Mouse (Mus musculus): ENCODE measurements around the gene P4ha2. TPM values are rescaled to one million over a fixed set of nuclear protein-coding genes. Genes with fewer than 3 reads are reported as not detected.

P4ha2 gene
- total and polyA plus RNA-seq, 3 experiments, result 0.22 TPM; not detected in 2

DNA sequence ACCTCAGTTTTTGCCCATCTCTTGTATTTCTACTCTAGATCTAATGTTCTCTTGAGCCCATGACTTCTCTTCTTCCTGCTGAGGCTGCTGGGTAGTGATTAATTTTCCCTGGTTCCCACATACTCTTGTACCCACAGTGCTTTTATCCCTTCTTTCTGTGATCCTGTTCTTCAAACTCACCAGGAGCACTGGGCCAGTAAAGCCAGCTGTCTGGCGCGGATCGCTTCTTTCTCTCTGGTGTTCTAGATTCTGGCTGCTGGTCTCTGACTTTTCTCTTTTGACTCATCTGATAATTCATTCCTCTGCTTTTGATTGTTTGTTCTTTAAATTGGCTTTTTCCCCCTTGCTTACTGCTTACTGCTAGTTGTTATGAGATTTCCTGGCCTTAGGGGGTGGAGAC lies 14.9 kb downstream of the P4ha2 start:
- DNase-seq (ENCODE audit: low spot score) (no peak), ATAC-seq (ENCODE audit: extremely low read depth, insufficient number of reproducible peaks, low FRiP score, poor library complexity, severe bottlenecking) (no peak)
- TF ChIP-seq CTCF (IDR thresholded peaks at IDR 0.05; ENCODE audit: low read depth, low read length), result no peak
- no peak for TF ChIP-seq GATA1 (IDR thresholded peaks at IDR 0.05; ENCODE audit: borderline replicate concordance, low read length)
- no peak for TF ChIP-seq GATA2 (IDR thresholded peaks at IDR 0.05; ENCODE audit: borderline replicate concordance, low read depth, low read length)
- no peak for TF ChIP-seq TAL1 (conservative IDR thresholded peaks at IDR 0.05; ENCODE audit: low read depth, low read length)
- TF ChIP-seq POLR2AphosphoS5 (IDR thresholded peaks at IDR 0.05; ENCODE audit: insufficient replicate concordance, low read depth, low read length), result no peak
- H3K36me3 ChIP-seq (replicated peaks), result no peaks in the 10 kb centered on the region
- no peak overlapping the region for H3K4me3 ChIP-seq (ENCODE audit: low read depth, low read length)
- peaks cover 9% of the 10 kb centered on the region; the same call in 1 of the 2 replicates for H3K27me3 ChIP-seq (ENCODE audit: insufficient read depth, low read length)
- H3K4me1 ChIP-seq (ENCODE audit: insufficient read depth, low read depth, low read length), result no peaks in the 10 kb centered on the region
- no peaks in the 10 kb centered on the region for H3K9me3 ChIP-seq (replicated peaks)

DNA sequence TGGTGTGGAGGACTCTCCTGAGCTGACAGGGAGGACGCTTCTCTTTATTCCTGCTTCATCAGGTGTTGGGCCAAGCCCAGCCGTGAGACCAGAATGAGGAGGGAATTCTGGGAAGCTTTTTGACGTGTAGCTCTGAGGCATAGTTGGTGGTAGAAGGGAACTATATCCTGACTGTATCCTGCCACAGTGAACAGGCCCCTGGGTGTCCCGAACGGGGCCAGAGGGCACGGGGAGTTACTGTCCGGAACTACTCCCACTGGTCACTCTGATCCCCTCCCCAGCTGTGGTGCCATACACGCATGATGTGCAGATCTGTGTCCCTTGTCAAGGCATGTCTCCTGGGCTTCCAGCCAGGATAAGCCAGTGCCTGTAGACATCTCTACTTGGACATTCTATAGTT lies 15.4 kb downstream of the P4ha2 start:
- H3K4me1 ChIP-seq (ENCODE audit: insufficient read depth, low read depth, low read length), result no peaks in the 10 kb centered on the region
- DNase-seq (ENCODE audit: low spot score), result no peak
- ATAC-seq (ENCODE audit: extremely low read depth, insufficient number of reproducible peaks, low FRiP score, poor library complexity, severe bottlenecking), result no peak
- no peak overlapping the region for H3K4me3 ChIP-seq (ENCODE audit: low read depth, low read length)
- H3K36me3 ChIP-seq (replicated peaks), result no peaks in the 10 kb centered on the region
- no peaks in the 10 kb centered on the region for H3K9me3 ChIP-seq (replicated peaks)
- TF ChIP-seq POLR2AphosphoS5 (IDR thresholded peaks at IDR 0.05; ENCODE audit: insufficient replicate concordance, low read depth, low read length) (no peak), TAL1 (conservative IDR thresholded peaks at IDR 0.05; ENCODE audit: low read depth, low read length) (no peak), GATA1 (IDR thresholded peaks at IDR 0.05; ENCODE audit: borderline replicate concordance, low read length) (no peak), GATA2 (IDR thresholded peaks at IDR 0.05; ENCODE audit: borderline replicate concordance, low read depth, low read length) (no peak), CTCF (IDR thresholded peaks at IDR 0.05; ENCODE audit: low read depth, low read length) (no peak)
- peaks cover 9% of the 10 kb centered on the region; the same call in 1 of the 2 replicates for H3K27me3 ChIP-seq (ENCODE audit: insufficient read depth, low read length)

GRCm38 (mm10) chr11:54115911-54116310 lies 16.0 kb downstream of the P4ha2 start:
- H3K36me3 ChIP-seq (replicated peaks), result no peaks in the 10 kb centered on the region
- peaks cover 9% of the 10 kb centered on the region; the same call in 1 of the 2 replicates for H3K27me3 ChIP-seq (ENCODE audit: insufficient read depth, low read length)
- no peaks in the 10 kb centered on the region for H3K4me1 ChIP-seq (ENCODE audit: insufficient read depth, low read depth, low read length)
- ATAC-seq (ENCODE audit: extremely low read depth, insufficient number of reproducible peaks, low FRiP score, poor library complexity, severe bottlenecking) (no peak), DNase-seq (ENCODE audit: low spot score) (no peak)
- TF ChIP-seq CTCF (IDR thresholded peaks at IDR 0.05; ENCODE audit: low read depth, low read length) (no peak), GATA2 (IDR thresholded peaks at IDR 0.05; ENCODE audit: borderline replicate concordance, low read depth, low read length) (no peak), GATA1 (IDR thresholded peaks at IDR 0.05; ENCODE audit: borderline replicate concordance, low read length) (no peak), TAL1 (conservative IDR thresholded peaks at IDR 0.05; ENCODE audit: low read depth, low read length) (no peak), POLR2AphosphoS5 (IDR thresholded peaks at IDR 0.05; ENCODE audit: insufficient replicate concordance, low read depth, low read length) (no peak)
- no peak overlapping the region for H3K4me3 ChIP-seq (ENCODE audit: low read depth, low read length)
- no peaks in the 10 kb centered on the region for H3K9me3 ChIP-seq (replicated peaks)

DNA sequence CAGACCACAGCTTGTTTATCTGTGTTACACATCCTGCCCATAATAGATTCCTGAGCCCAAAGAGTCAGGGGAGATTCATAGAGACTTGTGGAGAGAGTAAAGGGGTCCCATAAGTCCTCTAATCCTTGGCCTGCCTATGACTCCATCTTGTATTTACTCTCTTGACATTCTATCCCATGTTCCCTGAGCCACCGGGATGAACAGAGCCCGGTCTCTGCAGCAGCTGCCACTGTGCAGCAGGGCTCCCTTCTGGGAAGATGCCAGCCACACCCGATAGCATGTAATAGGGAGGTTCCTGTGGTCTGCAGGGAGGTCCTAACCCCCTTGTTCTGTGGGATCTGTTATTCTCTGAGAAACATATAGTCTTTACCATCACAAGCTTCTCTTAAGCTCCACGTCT lies 16.5 kb downstream of the P4ha2 start:
- no peak for ATAC-seq (ENCODE audit: extremely low read depth, insufficient number of reproducible peaks, low FRiP score, poor library complexity, severe bottlenecking)
- Histone ChIP-seq H3K36me3 (replicated peaks) (no peaks in the 10 kb centered on the region), H3K27me3 (ENCODE audit: insufficient read depth, low read length) (peaks cover 9% of the 10 kb centered on the region; the same call in 1 of the 2 replicates), H3K9me3 (replicated peaks) (no peaks in the 10 kb centered on the region), H3K4me3 (ENCODE audit: low read depth, low read length) (no peak overlapping the region), H3K4me1 (ENCODE audit: insufficient read depth, low read depth, low read length) (no peaks in the 10 kb centered on the region)
- TF ChIP-seq GATA2 (IDR thresholded peaks at IDR 0.05; ENCODE audit: borderline replicate concordance, low read depth, low read length), result no peak
- TF ChIP-seq TAL1 (conservative IDR thresholded peaks at IDR 0.05; ENCODE audit: low read depth, low read length), result no peak
- TF ChIP-seq GATA1 (IDR thresholded peaks at IDR 0.05; ENCODE audit: borderline replicate concordance, low read length), result no peak
- TF ChIP-seq CTCF (IDR thresholded peaks at IDR 0.05; ENCODE audit: low read depth, low read length), result no peak
- no peak for TF ChIP-seq POLR2AphosphoS5 (IDR thresholded peaks at IDR 0.05; ENCODE audit: insufficient replicate concordance, low read depth, low read length)
- no peak for DNase-seq (ENCODE audit: low spot score)

GRCm38 (mm10) chr11:54117096-54117495 lies 17.2 kb downstream of the P4ha2 start:
- Histone ChIP-seq H3K36me3 (replicated peaks) (no peaks in the 10 kb centered on the region), H3K4me3 (ENCODE audit: low read depth, low read length) (no peak overlapping the region), H3K27me3 (ENCODE audit: insufficient read depth, low read length) (peaks cover 9% of the 10 kb centered on the region; the same call in 1 of the 2 replicates), H3K4me1 (ENCODE audit: insufficient read depth, low read depth, low read length) (no peaks in the 10 kb centered on the region), H3K9me3 (replicated peaks) (no peaks in the 10 kb centered on the region)
- DNase-seq (ENCODE audit: low spot score) (no peak), ATAC-seq (ENCODE audit: extremely low read depth, insufficient number of reproducible peaks, low FRiP score, poor library complexity, severe bottlenecking) (no peak)
- no peak for TF ChIP-seq CTCF (IDR thresholded peaks at IDR 0.05; ENCODE audit: low read depth, low read length)
- no peak for TF ChIP-seq GATA2 (IDR thresholded peaks at IDR 0.05; ENCODE audit: borderline replicate concordance, low read depth, low read length)
- no peak for TF ChIP-seq POLR2AphosphoS5 (IDR thresholded peaks at IDR 0.05; ENCODE audit: insufficient replicate concordance, low read depth, low read length)
- TF ChIP-seq GATA1 (IDR thresholded peaks at IDR 0.05; ENCODE audit: borderline replicate concordance, low read length), result no peak
- TF ChIP-seq TAL1 (conservative IDR thresholded peaks at IDR 0.05; ENCODE audit: low read depth, low read length), result no peak

DNA sequence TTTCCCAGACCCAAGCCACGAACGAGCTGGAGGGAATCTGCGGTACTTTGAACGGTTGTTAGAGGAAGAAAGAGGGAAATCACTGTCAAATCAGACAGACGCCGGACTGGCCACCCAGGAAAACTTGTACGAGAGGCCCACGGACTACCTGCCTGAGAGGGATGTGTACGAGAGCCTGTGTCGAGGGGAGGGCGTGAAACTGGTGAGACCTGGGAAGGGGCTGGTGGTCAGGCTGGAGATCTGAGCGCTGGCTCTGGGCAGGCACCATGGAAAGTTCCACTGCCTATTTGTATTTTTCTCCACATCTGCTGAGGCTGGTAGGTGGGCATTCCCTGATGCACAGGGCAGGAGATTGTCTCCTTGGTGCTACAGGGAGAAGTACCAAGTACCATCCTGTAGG lies 19.2 kb downstream of the P4ha2 start:
- Histone ChIP-seq H3K9me3 (replicated peaks) (no peaks in the 10 kb centered on the region), H3K27me3 (ENCODE audit: insufficient read depth, low read length) (peaks cover 4% of the 10 kb centered on the region; the same call in 1 of the 2 replicates), H3K4me1 (ENCODE audit: insufficient read depth, low read depth, low read length) (no peaks in the 10 kb centered on the region), H3K4me3 (ENCODE audit: low read depth, low read length) (no peak overlapping the region), H3K36me3 (replicated peaks) (no peaks in the 10 kb centered on the region)
- DNase-seq (ENCODE audit: low spot score) (no peak), ATAC-seq (ENCODE audit: extremely low read depth, insufficient number of reproducible peaks, low FRiP score, poor library complexity, severe bottlenecking) (no peak)
- no peak for TF ChIP-seq GATA2 (IDR thresholded peaks at IDR 0.05; ENCODE audit: borderline replicate concordance, low read depth, low read length)
- no peak for TF ChIP-seq TAL1 (conservative IDR thresholded peaks at IDR 0.05; ENCODE audit: low read depth, low read length)
- no peak for TF ChIP-seq GATA1 (IDR thresholded peaks at IDR 0.05; ENCODE audit: borderline replicate concordance, low read length)
- TF ChIP-seq CTCF (IDR thresholded peaks at IDR 0.05; ENCODE audit: low read depth, low read length), result no peak
- no peak for TF ChIP-seq POLR2AphosphoS5 (IDR thresholded peaks at IDR 0.05; ENCODE audit: insufficient replicate concordance, low read depth, low read length)
